Mouse (Mus musculus) NIH3T3 (cell line): ENCODE measurements around the gene Amy2a2.
"Not testable (repeated sequence)": the region's sequence is repeated elsewhere in the genome, so short reads cannot be mapped to it uniquely, and the experiment has no call there.

ENCODE experiments used
- DNase-seq: peaks from one replicate; pipeline ENCODE4 v3.0.0-alpha.2; 2012; ENCODE audit warnings: low read depth

Amy2a2 gene

DNA sequence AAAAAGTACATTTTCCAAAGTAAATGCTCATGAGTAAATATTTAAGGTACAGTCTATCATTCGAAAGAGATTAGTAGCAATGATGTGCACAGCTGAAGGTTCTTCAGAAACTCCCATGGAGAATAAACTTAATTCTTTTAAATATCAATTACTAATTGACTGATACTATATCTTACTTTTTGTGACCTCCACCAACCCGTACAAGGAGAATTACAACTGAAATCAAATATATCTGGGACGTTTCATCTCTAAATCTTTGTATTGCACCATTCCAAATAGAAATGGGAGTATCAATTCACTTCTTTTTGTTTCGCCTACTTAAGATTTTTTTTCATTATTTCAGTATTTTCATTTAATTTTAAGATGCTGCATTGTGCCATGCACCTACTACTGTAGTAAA lies at the start of gene Amy2a2:
Amy2a2 (minus strand) TSS at position 101 of the 400 bp plus-strand sequence.
- not testable (repeated sequence) for DNase-seq

DNA sequence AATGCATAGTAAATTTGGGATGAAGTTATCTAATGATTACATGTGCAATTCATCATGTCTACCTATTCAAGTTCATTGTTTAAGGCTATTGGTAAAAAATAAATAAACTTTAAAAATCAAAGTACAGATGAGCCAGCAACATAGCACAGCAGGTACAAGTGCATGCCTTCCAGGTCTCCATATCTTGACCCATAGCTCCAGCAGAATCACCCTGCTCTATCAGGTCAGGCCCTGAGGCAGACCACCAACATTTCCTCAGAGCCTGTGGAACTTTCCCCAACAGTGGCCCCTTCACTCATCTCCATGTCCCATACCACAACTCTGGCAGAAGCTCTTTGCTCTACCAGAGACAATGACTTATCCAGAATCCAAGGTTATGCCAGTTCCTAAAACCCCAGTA lies 11.0 kb downstream of the Amy2a2 start:
- not testable (repeated sequence) for DNase-seq

DNA sequence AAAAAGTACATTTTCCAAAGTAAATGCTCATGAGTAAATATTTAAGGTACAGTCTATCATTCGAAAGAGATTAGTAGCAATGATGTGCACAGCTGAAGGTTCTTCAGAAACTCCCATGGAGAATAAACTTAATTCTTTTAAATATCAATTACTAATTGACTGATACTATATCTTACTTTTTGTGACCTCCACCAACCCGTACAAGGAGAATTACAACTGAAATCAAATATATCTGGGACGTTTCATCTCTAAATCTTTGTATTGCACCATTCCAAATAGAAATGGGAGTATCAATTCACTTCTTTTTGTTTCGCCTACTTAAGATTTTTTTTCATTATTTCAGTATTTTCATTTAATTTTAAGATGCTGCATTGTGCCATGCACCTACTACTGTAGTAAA lies 32.5 kb downstream of the Amy2a2 start, which contains the start of gene Amy2a3:
Amy2a3 (minus strand) TSS at position 101 of the 400 bp plus-strand sequence.
- DNase-seq: not testable (repeated sequence)

DNA sequence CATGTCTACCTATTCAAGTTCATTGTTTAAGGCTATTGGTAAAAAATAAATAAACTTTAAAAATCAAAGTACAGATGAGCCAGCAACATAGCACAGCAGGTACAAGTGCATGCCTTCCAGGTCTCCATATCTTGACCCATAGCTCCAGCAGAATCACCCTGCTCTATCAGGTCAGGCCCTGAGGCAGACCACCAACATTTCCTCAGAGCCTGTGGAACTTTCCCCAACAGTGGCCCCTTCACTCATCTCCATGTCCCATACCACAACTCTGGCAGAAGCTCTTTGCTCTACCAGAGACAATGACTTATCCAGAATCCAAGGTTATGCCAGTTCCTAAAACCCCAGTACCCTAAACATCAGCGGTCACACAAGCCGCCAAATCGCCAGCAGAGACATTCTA lies 43.5 kb downstream of the Amy2a2 start:
- not testable (repeated sequence) for DNase-seq
